Mouse (Mus musculus) MEL (cell line): ENCODE results near the gene Gas7. TPM values are rescaled to one million over a fixed set of nuclear protein-coding genes. Genes with fewer than 3 reads are reported as not detected.

Experiments
- DNase-seq: peaks from one replicate; pipeline ENCODE4 v3.0.0; 2011; ENCODE audit warnings: low read depth, low spot score
- H3K27ac ChIP-seq: 2 replicates; pipeline ENCODE4 v1.5.1; 2012; ENCODE audit warnings: low read depth, mild to moderate bottlenecking, control low read depth, low read length, moderate library complexity; ENCODE audit not compliant: control insufficient read depth
- H3K27me3 ChIP-seq, 2 experiments: fragments of 150-350 bp in 1 of 2; sonication (generic) in 1 of 2; 2 replicates each; pipeline ENCODE4 v1.6.1; 2012; ENCODE audit warnings: low read length in 2 of 2, mild to moderate bottlenecking in 2 of 2, improper control_type of control experiment in 1 of 2, moderate library complexity in 1 of 2; ENCODE audit not compliant: insufficient read depth in 2 of 2, control insufficient read depth in 1 of 2
- H3K36me3 ChIP-seq, 2 experiments: 2 replicates each; pipeline ENCODE4 v1.6.1; 2012 to 2014; ENCODE audit warnings: low read length in 2 of 2, improper control_type of control experiment in 1 of 2, inconsistent platforms in 1 of 2, mild to moderate bottlenecking in 1 of 2; ENCODE audit not compliant: insufficient read depth in 2 of 2, control insufficient read depth in 1 of 2
- H3K4me1 ChIP-seq, 2 experiments: fragments of 150-350 bp in 1 of 2; sonication (generic) in 1 of 2; 2 replicates each; pipeline ENCODE4 v1.6.1; 2012; ENCODE audit warnings: low read length in 2 of 2, improper control_type of control experiment in 1 of 2, mild to moderate bottlenecking in 1 of 2; ENCODE audit not compliant: insufficient read depth in 2 of 2, control insufficient read depth in 1 of 2
- H3K4me3 ChIP-seq, 2 experiments: fragments of 150-350 bp in 1 of 2; sonication (generic) in 1 of 2; 2 replicates each; pipeline ENCODE4 v1.5.1; 2012; ENCODE audit warnings: low read depth in 2 of 2, low read length in 2 of 2, mild to moderate bottlenecking in 2 of 2, moderate library complexity in 2 of 2, control low read depth in 1 of 2, improper control_type of control experiment in 1 of 2; ENCODE audit not compliant: control insufficient read depth in 1 of 2, insufficient read depth in 1 of 2
- H3K79me2 ChIP-seq: 2 replicates; pipeline ENCODE4 v1.6.1; 2012; ENCODE audit warnings: mild to moderate bottlenecking, low read length, moderate library complexity; ENCODE audit not compliant: control insufficient read depth, poor library complexity, insufficient read depth
- H3K9ac ChIP-seq: 2 replicates; pipeline ENCODE4 v1.6.1; 2012; ENCODE audit warnings: low read depth, mild to moderate bottlenecking, control low read depth, low read length, moderate library complexity; ENCODE audit not compliant: control insufficient read depth, poor library complexity, severe bottlenecking
- H3K9me3 ChIP-seq: fragments of 150-350 bp; sonication (generic); replicated peaks from 2 replicates; pipeline ENCODE4 v1.6.1; 2012; ENCODE audit warnings: mild to moderate bottlenecking, low read length, improper control_type of control experiment, moderate library complexity; ENCODE audit not compliant: insufficient read depth
- CHD1 ChIP-seq: IDR thresholded peaks from 2 replicates; pipeline ENCODE4 v1.6.1; 2012; ENCODE audit warnings: low read depth, mild to moderate bottlenecking, inconsistent platforms, low read length, improper control_type of control experiment
- ELF1 ChIP-seq: IDR thresholded peaks from 2 replicates; pipeline ENCODE4 v1.6.1; 2014; ENCODE audit warnings: low read depth, mild to moderate bottlenecking, inconsistent platforms, low read length, improper control_type of control experiment, moderate library complexity
- ETS1 ChIP-seq: IDR thresholded peaks from 2 replicates; pipeline ENCODE4 v1.6.1; 2012; ENCODE audit warnings: low read depth, mild to moderate bottlenecking, inconsistent platforms, low read length, improper control_type of control experiment, moderate library complexity
- JUND ChIP-seq: IDR thresholded peaks from 2 replicates; pipeline ENCODE4 v1.6.1; 2011; ENCODE audit warnings: low read depth, mild to moderate bottlenecking, improper control_type of control experiment, low read length
- MAFK ChIP-seq: IDR thresholded peaks from 2 replicates; pipeline ENCODE4 v1.6.1; 2011; ENCODE audit warnings: low read depth, mild to moderate bottlenecking, low read length, improper control_type of control experiment, borderline replicate concordance
- MAX ChIP-seq: IDR thresholded peaks from 2 replicates; pipeline ENCODE4 v1.6.1; 2011; ENCODE audit warnings: low read length, improper control_type of control experiment
- MEF2A ChIP-seq: IDR thresholded peaks from 2 replicates; pipeline ENCODE4 v1.6.1; 2014; ENCODE audit warnings: low read depth, mild to moderate bottlenecking, inconsistent platforms, low read length, improper control_type of control experiment; ENCODE audit not compliant: poor library complexity, insufficient replicate concordance, severe bottlenecking; ENCODE audit errors: extremely low read depth
- NRF1 ChIP-seq: IDR thresholded peaks from 2 replicates; pipeline ENCODE4 v1.6.1; 2014; ENCODE audit warnings: low read depth, mild to moderate bottlenecking, inconsistent platforms, low read length, improper control_type of control experiment, moderate library complexity; ENCODE audit not compliant: poor library complexity, insufficient read depth, severe bottlenecking
- POLR2AphosphoS2 ChIP-seq: IDR thresholded peaks from 2 replicates; pipeline ENCODE4 v1.6.1; 2011; ENCODE audit warnings: low read length, improper control_type of control experiment
- POLR2AphosphoS5 ChIP-seq: IDR thresholded peaks from 2 replicates; pipeline ENCODE4 v1.6.1; 2012; ENCODE audit warnings: low read depth, borderline replicate concordance, mild to moderate bottlenecking, inconsistent platforms, low read length, moderate library complexity, mixed read lengths
- RAD21 ChIP-seq: IDR thresholded peaks from 2 replicates; pipeline ENCODE4 v1.6.1; 2011; ENCODE audit warnings: mild to moderate bottlenecking, low read depth, low read length, improper control_type of control experiment
- UBTF ChIP-seq: IDR thresholded peaks from 2 replicates; pipeline ENCODE4 v1.6.1; 2012; ENCODE audit warnings: low read depth, mild to moderate bottlenecking, inconsistent platforms, low read length, improper control_type of control experiment, moderate library complexity, borderline replicate concordance; ENCODE audit not compliant: insufficient read depth
- USF1 ChIP-seq: IDR thresholded peaks from 2 replicates; pipeline ENCODE4 v1.6.1; 2014; ENCODE audit warnings: low read depth, mild to moderate bottlenecking, inconsistent platforms, low read length, improper control_type of control experiment, moderate library complexity
- ZC3H11A ChIP-seq: IDR thresholded peaks from 2 replicates; pipeline ENCODE4 v1.6.1; 2012; ENCODE audit warnings: low read depth, mild to moderate bottlenecking, inconsistent platforms, low read length, improper control_type of control experiment
- ZKSCAN1 ChIP-seq: IDR thresholded peaks from 2 replicates; pipeline ENCODE4 v1.6.1; 2012; ENCODE audit warnings: low read depth, mild to moderate bottlenecking, inconsistent platforms, low read length, improper control_type of control experiment, moderate library complexity
- ZMIZ1 ChIP-seq: IDR thresholded peaks from 2 replicates; pipeline ENCODE4 v1.6.1; 2012; ENCODE audit warnings: low read depth, mild to moderate bottlenecking, inconsistent platforms, low read length, improper control_type of control experiment, moderate library complexity
- polyA plus RNA-seq, 2 experiments: library from polyadenylated mRNA; stranded (reverse) in 1 of 2; unstranded in 1 of 2; fragments of >175 nt in 1 of 2; fragments of >200 nt in 1 of 2; gene quantifications; 2 replicates each; pipeline versions ENCODE4 v1.2.1 to v1.2.4; 2012; ENCODE audit warnings: low replicate concordance in 2 of 2, low read depth in 1 of 2; ENCODE audit not compliant: insufficient read length in 2 of 2, insufficient read depth in 1 of 2, missing spikeins in 1 of 2
- total RNA-seq: library from RNA; depleted of rRNA; stranded (reverse); fragments of 300-350 nt; gene quantifications from 2 replicates; pipeline ENCODE4 v1.2.3, GENCODE M21; 2012

The Gas7 gene
- total and polyA plus RNA-seq, 3 experiments, result 0.04 TPM; not detected in 2

GRCm38 (mm10) chr11:67514401-67514800, 59.2 kb downstream of the Gas7 start:
- H3K9me3 ChIP-seq, result no peaks in the 10 kb centered on the region
- no peaks in the 10 kb centered on the region for H3K4me1 ChIP-seq
- no peaks in the 10 kb centered on the region for H3K79me2 ChIP-seq
- no peak for TF ChIP-seq POLR2AphosphoS5
- TF ChIP-seq POLR2AphosphoS2, result no peak
- TF ChIP-seq ETS1, result no peak
- H3K9ac ChIP-seq, result no peak overlapping the region
- H3K27ac ChIP-seq, result no peak overlapping the region
- H3K36me3 ChIP-seq, result no peaks in the 10 kb centered on the region
- no peaks in the 10 kb centered on the region for H3K27me3 ChIP-seq
- H3K4me3 ChIP-seq, result no peak overlapping the region
- DNase-seq, result no peak

GRCm38 (mm10) chr11:67515020-67515911, 60.0 kb downstream of the Gas7 start:
- H3K9me3 ChIP-seq, result no peaks in the 10 kb centered on the region
- no peaks in the 10 kb centered on the region for H3K27me3 ChIP-seq
- no peak overlapping the region for H3K4me3 ChIP-seq
- H3K36me3 ChIP-seq, result no peaks in the 10 kb centered on the region
- no peak overlapping the region for H3K9ac ChIP-seq
- no peak overlapping the region for H3K27ac ChIP-seq
- DNase-seq, result no peak
- no peaks in the 10 kb centered on the region for H3K4me1 ChIP-seq
- TF ChIP-seq NRF1 (no peak), MEF2A (no peak), ZKSCAN1 (no peak), RAD21 (no peak), POLR2AphosphoS5 (no peak), JUND (no peak), MAX (no peak)
- H3K79me2 ChIP-seq, result no peaks in the 10 kb centered on the region

- Histone ChIP-seq H3K79me2 (no peaks in the 10 kb centered on the region), H3K36me3 (no peaks in the 10 kb centered on the region), H3K27me3 (no peaks in the 10 kb centered on the region), H3K4me3 (no peak overlapping the region), H3K9ac (no peak overlapping the region), H3K4me1 (no peaks in the 10 kb centered on the region), H3K27ac (no peak overlapping the region), H3K9me3 (no peaks in the 10 kb centered on the region)
- DNase-seq, result no peak
- no peak for TF ChIP-seq MAFK
- TF ChIP-seq POLR2AphosphoS5, result no peak
- TF ChIP-seq ZKSCAN1, result no peak
- no peak for TF ChIP-seq UBTF
- TF ChIP-seq ZC3H11A, result no peak
- no peak for TF ChIP-seq USF1
- no peak for TF ChIP-seq POLR2AphosphoS2
- TF ChIP-seq CHD1, result no peak
- no peak for TF ChIP-seq ZMIZ1
- TF ChIP-seq ELF1, result no peak
Measured at GRCm38 (mm10) chr11:67515912-67516305, 60.7 kb downstream of the Gas7 start.
